Mouse (Mus musculus) ovary, postnatal 10 days (tissue): ENCODE results near the gene Tppp2.

ENCODE experiments used
- DNase-seq: peaks from one replicate; pipeline ENCODE4 v3.0.0; 2022; ENCODE audit warnings: low spot score

The Tppp2 gene

GRCm38 (mm10) chr14:51943336-51943735, 25.1 kb downstream of the Tppp2 start:
- no peak for DNase-seq

- DNase-seq = no peak
Observed at GRCm38 (mm10) chr14:51960316-51960715, 42.1 kb downstream of the Tppp2 start.

DNA sequence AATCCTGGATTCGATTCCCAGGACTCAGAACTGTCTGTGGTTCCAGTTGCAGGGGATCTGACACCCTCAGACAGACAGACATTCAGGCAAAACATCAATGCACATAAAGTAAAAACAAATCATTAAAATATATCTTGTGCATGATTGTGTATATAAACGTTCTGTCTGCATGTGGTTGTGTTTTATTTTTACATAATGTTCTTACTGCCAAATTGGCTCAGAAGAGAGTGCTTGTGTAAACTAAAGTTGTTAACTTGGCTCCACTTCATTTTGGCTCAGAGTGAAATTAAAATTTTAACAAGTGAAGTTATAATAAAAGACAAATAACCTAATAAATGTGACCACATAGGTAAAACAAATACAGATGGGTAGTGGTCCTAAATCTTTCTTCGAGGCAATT, 49.2 kb downstream of the Tppp2 start:
- no peak for DNase-seq
